Mouse (Mus musculus): ENCODE data around the gene Hcrtr2. TPM values are rescaled to one million over a fixed set of nuclear protein-coding genes. Genes with fewer than 3 reads are reported as not detected.
A peak's percentile ranks its signal among the peaks of the same experiment; 100 is the strongest.

The Hcrtr2 gene
- total and polyA plus RNA-seq, 3 experiments = not detected

- Histone ChIP-seq H3K36me3 (ENCODE audit: control insufficient read depth in 1 of 2, insufficient read depth in 2 of 2, low read length in 2 of 2) (peaks cover 0 to 8% of the 10 kb centered on the region in 2 experiments; a peak in 1 of 4 replicates), H3K9ac (ENCODE audit: control insufficient read depth, low read depth, low read length, poor library complexity, severe bottlenecking) (no peak overlapping the region), H3K9me3 (replicated peaks; ENCODE audit: insufficient read depth, low read length) (no peaks in the 10 kb centered on the region), H3K79me2 (ENCODE audit: control insufficient read depth, insufficient read depth, low read length, poor library complexity) (no peaks in the 10 kb centered on the region), H3K27ac (ENCODE audit: control insufficient read depth, low read depth, low read length) (no peak overlapping the region), H3K27me3 (ENCODE audit: control insufficient read depth in 1 of 2, insufficient read depth in 2 of 2, low read length in 2 of 2) (no peaks in the 10 kb centered on the region), H3K4me1 (ENCODE audit: control insufficient read depth in 1 of 2, insufficient read depth in 2 of 2, low read length in 2 of 2) (no peaks in the 10 kb centered on the region; a peak in 1 of 4 replicates), H3K4me3 (ENCODE audit: control insufficient read depth in 1 of 2, insufficient read depth in 1 of 2, low read depth in 2 of 2, low read length in 2 of 2) (no peak overlapping the region)
- TF ChIP-seq TCF12 (IDR thresholded peaks at IDR 0.05; ENCODE audit: low read depth, low read length) (no peak), TBP (IDR thresholded peaks at IDR 0.05; ENCODE audit: low read depth, low read length) (no peak), GABPA (IDR thresholded peaks at IDR 0.05; ENCODE audit: low read depth, low read length) (no peak), SIN3A (IDR thresholded peaks at IDR 0.05; ENCODE audit: low read length) (no peak), POLR2AphosphoS2 (IDR thresholded peaks at IDR 0.05; ENCODE audit: low read length) (no peak), CHD2 (IDR thresholded peaks at IDR 0.05; ENCODE audit: low read length) (no peak), ELF1 (IDR thresholded peaks at IDR 0.05; ENCODE audit: low read depth, low read length) (no peak), CTCF (IDR thresholded peaks at IDR 0.05 in 2 of 3, conservative IDR thresholded peaks at IDR 0.05 in 1 of 3; ENCODE audit: control insufficient read depth in 1 of 3, insufficient read depth in 1 of 3, low read depth in 2 of 3, low read length in 3 of 3, poor library complexity in 1 of 3, severe bottlenecking in 1 of 3) (no peak), MYB (IDR thresholded peaks at IDR 0.05; ENCODE audit: low read depth, low read length) (no peak), UBTF (IDR thresholded peaks at IDR 0.05; ENCODE audit: borderline replicate concordance, insufficient read depth, low read depth, low read length) (no peak), POLR2A (IDR thresholded peaks at IDR 0.05; ENCODE audit: control insufficient read depth in 1 of 2, insufficient read depth in 1 of 2, low read depth in 1 of 2, low read length in 2 of 2, poor library complexity in 1 of 2) (no peak), EP300 (IDR thresholded peaks at IDR 0.05; ENCODE audit: low read depth in 1 of 2, low read length in 2 of 2) (no peak), MAFK (IDR thresholded peaks at IDR 0.05; ENCODE audit: borderline replicate concordance, low read depth, low read length) (no peak), CHD1 (IDR thresholded peaks at IDR 0.05; ENCODE audit: low read depth, low read length) (no peak), RAD21 (IDR thresholded peaks at IDR 0.05; ENCODE audit: low read depth, low read length) (no peak), MAZ (IDR thresholded peaks at IDR 0.05; ENCODE audit: low read depth, low read length) (no peak)
- peak; percentile 10 for DNase-seq (ENCODE audit: low read depth, low spot score)
Observed at GRCm38 (mm10) chr9:76237946-76238345, 85.7 kb downstream of the Hcrtr2 start.

GRCm38 (mm10) chr9:76237243-76237642, 86.4 kb downstream of the Hcrtr2 start:
- Histone ChIP-seq H3K4me3 (ENCODE audit: control insufficient read depth in 1 of 2, insufficient read depth in 1 of 2, low read depth in 2 of 2, low read length in 2 of 2) (peak overlapping the region; percentile 25 to 30), H3K27ac (ENCODE audit: control insufficient read depth, low read depth, low read length) (no peak overlapping the region), H3K79me2 (ENCODE audit: control insufficient read depth, insufficient read depth, low read length, poor library complexity) (no peaks in the 10 kb centered on the region), H3K36me3 (ENCODE audit: control insufficient read depth in 1 of 2, insufficient read depth in 2 of 2, low read length in 2 of 2) (peaks cover 0 to 8% of the 10 kb centered on the region in 2 experiments; a peak in 1 of 4 replicates), H3K9me3 (replicated peaks; ENCODE audit: insufficient read depth, low read length) (no peaks in the 10 kb centered on the region), H3K9ac (ENCODE audit: control insufficient read depth, low read depth, low read length, poor library complexity, severe bottlenecking) (no peak overlapping the region), H3K27me3 (ENCODE audit: control insufficient read depth in 1 of 2, insufficient read depth in 2 of 2, low read length in 2 of 2) (no peaks in the 10 kb centered on the region), H3K4me1 (ENCODE audit: control insufficient read depth in 1 of 2, insufficient read depth in 2 of 2, low read length in 2 of 2) (no peaks in the 10 kb centered on the region; a peak in 1 of 4 replicates)
- TF ChIP-seq GABPA (IDR thresholded peaks at IDR 0.05; ENCODE audit: low read depth, low read length) (no peak), ZC3H11A (IDR thresholded peaks at IDR 0.05; ENCODE audit: low read depth, low read length) (no peak), CHD1 (IDR thresholded peaks at IDR 0.05; ENCODE audit: low read depth, low read length) (no peak), GATA1 (IDR thresholded peaks at IDR 0.05; ENCODE audit: low read depth, low read length) (no peak), TBP (IDR thresholded peaks at IDR 0.05; ENCODE audit: low read depth, low read length) (no peak), HCFC1 (IDR thresholded peaks at IDR 0.05; ENCODE audit: low read depth, low read length) (no peak), POLR2AphosphoS2 (IDR thresholded peaks at IDR 0.05; ENCODE audit: low read length) (no peak), USF1 (IDR thresholded peaks at IDR 0.05; ENCODE audit: low read depth, low read length) (no peak), SMC3 (IDR thresholded peaks at IDR 0.05; ENCODE audit: low read depth, low read length) (no peak), MEF2A (IDR thresholded peaks at IDR 0.05; ENCODE audit: extremely low read depth, insufficient replicate concordance, low read depth, low read length, poor library complexity, severe bottlenecking) (no peak), ELF1 (IDR thresholded peaks at IDR 0.05; ENCODE audit: low read depth, low read length) (no peak), RAD21 (IDR thresholded peaks at IDR 0.05; ENCODE audit: low read depth, low read length) (no peak), MXI1 (IDR thresholded peaks at IDR 0.05; ENCODE audit: low read depth, low read length) (no peak)
- DNase-seq (ENCODE audit: low read depth, low spot score) = peak; percentile 35
